Mouse (Mus musculus) stomach, embryonic 15.5 days (tissue): ENCODE data around the gene 1110004F10Rik. TPM values are rescaled to one million over a fixed set of nuclear protein-coding genes. Genes with fewer than 3 reads are reported as not detected.

Experiments
- ATAC-seq: fragments of 200-750 bp; cut with Nextera tagmentation; 2 replicates; pipeline ENCODE4 v1.8.0; 2017; ENCODE audit warnings: low read depth, moderate number of reproducible peaks, moderate TSS enrichment; ENCODE audit not compliant: insufficient read depth, low FRiP score
- H3K27ac ChIP-seq: fragments of 300-500 bp; sonication (generic); 2 replicates; pipeline ENCODE4 v1.5.1; 2015; ENCODE audit warnings: mild to moderate bottlenecking, inconsistent platforms
- H3K27me3 ChIP-seq: fragments of 300-500 bp; sonication (generic); replicated peaks from 2 replicates; pipeline ENCODE4 v1.6.1; 2015; ENCODE audit warnings: inconsistent platforms
- H3K36me3 ChIP-seq: fragments of 300-500 bp; sonication (generic); 2 replicates; pipeline ENCODE4 v1.6.1; 2015; ENCODE audit warnings: inconsistent platforms
- H3K4me1 ChIP-seq: fragments of 300-500 bp; sonication (generic); 2 replicates; pipeline ENCODE4 v1.6.1; 2015; ENCODE audit warnings: inconsistent platforms
- H3K4me2 ChIP-seq: fragments of 300-500 bp; sonication (generic); 2 replicates; pipeline ENCODE4 v1.6.1; 2015; ENCODE audit warnings: mild to moderate bottlenecking, inconsistent platforms
- H3K4me3 ChIP-seq: fragments of 300-500 bp; sonication (generic); replicated peaks from 2 replicates; pipeline ENCODE4 v1.5.1; 2015; ENCODE audit warnings: inconsistent platforms
- H3K9ac ChIP-seq: fragments of 300-500 bp; sonication (generic); 2 replicates; pipeline ENCODE4 v1.6.1; 2015; ENCODE audit warnings: inconsistent platforms
- H3K9me3 ChIP-seq: fragments of 300-500 bp; sonication (generic); 2 replicates; pipeline ENCODE4 v1.6.1; 2016; ENCODE audit warnings: inconsistent platforms
- WGBS: fragments of 180-500 bp; shearing (Covaris S2); methylation state at CpG from one replicate; pipeline ENCODE4 v1.1.7; 2015; 5-methylcytosine and 5-hydroxymethylcytosine counted together
- polyA plus RNA-seq: library from polyadenylated mRNA; unstranded; fragments of >200 nt; fragmentation: Nextera tagmentation; extraction: Ambion mirVana; gene quantifications from 2 replicates; pipeline ENCODE4 v1.2.1, GENCODE M21; 2015

The 1110004F10Rik gene
- 226 and 230 TPM in 2 replicates for polyA plus RNA-seq

DNA sequence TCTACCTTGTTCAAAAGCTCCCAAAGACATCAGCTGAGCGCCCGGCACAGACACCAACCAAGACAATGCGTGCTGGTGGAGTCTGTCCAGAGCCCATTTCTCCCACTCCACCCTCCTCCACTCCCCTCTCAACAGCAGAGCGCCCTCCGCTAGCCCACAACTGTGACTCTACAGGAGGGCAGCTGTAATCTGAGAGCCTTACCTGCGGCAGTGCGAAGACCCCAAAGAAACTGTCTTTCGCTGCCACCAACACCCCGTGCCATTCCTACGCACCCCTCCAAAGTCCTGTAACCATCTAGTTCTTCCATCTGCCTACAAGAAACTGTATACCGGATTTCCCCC is at the start of gene 1110004F10Rik:
1110004F10Rik (plus strand) TSS at position 202 of the 342 bp plus-strand sequence.
- Histone ChIP-seq H3K4me1 (peaks cover 12% of the 10 kb centered on the region), H3K4me3 (peak within 1 kb of the TSS; percentile 49), H3K9ac (peak within 1 kb of the TSS; percentile 16; the same call in 1 of the 2 replicates), H3K27ac (no peak within 1 kb of the TSS), H3K27me3 (peaks cover 29% of the 10 kb centered on the region), H3K36me3 (no peaks in the 10 kb centered on the region), H3K4me2 (peak within 1 kb of the TSS; percentile 97), H3K9me3 (no peaks in the 10 kb centered on the region)
- no peak; the same call in 1 of the 2 replicates for ATAC-seq
- 1% methylated on average over 11 of the region's 11 CpGs for WGBS

DNA sequence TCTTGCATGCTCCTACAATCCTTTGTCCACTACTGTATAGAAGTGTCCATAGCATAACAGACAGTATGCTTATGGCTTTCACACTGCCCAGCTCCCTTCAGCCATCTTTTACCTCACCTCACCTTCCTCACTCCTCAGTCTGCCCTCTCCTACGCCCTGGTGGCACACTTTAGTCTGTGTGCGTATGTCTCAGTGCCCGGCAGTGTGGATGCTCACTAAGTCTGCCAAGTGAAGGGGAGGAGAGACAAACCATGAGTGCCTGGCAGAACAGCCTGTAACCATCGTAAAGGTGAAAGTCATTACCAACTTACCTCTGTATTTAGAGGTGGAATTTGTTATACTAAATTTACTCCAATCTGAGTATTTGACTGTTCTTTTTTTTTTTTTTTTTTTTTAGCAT is 36.5 kb upstream of the 1110004F10Rik start:
- H3K4me3 ChIP-seq, result no peak overlapping the region
- no peaks in the 10 kb centered on the region for H3K4me1 ChIP-seq
- no peaks in the 10 kb centered on the region for H3K27me3 ChIP-seq
- no peaks in the 10 kb centered on the region for H3K9me3 ChIP-seq
- no peak for ATAC-seq
- H3K36me3 ChIP-seq, result no peaks in the 10 kb centered on the region
- H3K9ac ChIP-seq, result no peak overlapping the region
- no peak overlapping the region for H3K4me2 ChIP-seq
- 84% methylated on average over 4 of the region's 4 CpGs for WGBS
- H3K27ac ChIP-seq, result no peak overlapping the region

DNA sequence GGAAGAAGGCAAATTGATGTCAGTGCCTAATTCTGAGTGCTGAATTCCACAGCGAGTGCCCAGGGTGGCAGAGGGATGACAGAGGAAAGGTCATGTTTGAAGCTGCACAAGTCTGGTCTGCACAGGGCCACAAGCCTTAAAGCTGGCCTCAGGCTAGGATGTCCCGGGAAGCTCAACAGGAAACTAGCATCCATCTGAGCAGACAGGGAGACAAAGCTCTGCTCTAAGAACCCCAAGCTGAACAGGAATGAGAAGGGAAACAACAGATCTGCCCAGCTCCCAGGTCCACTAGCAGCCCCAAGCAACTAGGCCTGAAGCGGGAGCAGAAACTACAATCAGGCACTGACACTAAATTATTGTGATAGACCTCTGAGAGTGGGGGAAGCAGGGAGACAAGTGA is 9.2 kb upstream of the 1110004F10Rik start:
- Histone ChIP-seq H3K9me3 (no peaks in the 10 kb centered on the region), H3K36me3 (no peaks in the 10 kb centered on the region), H3K4me1 (peaks cover 16% of the 10 kb centered on the region; the same call in 1 of the 2 replicates), H3K4me2 (0 out of 2 replicates have a peak overlapping the region, but pooled peaks have one; percentile 98), H3K27me3 (peaks cover 7% of the 10 kb centered on the region), H3K4me3 (no peak overlapping the region), H3K27ac (no peak overlapping the region), H3K9ac (no peak overlapping the region)
- ATAC-seq, result no peak
- WGBS, result 71% methylated on average over 3 of the region's 3 CpGs

DNA sequence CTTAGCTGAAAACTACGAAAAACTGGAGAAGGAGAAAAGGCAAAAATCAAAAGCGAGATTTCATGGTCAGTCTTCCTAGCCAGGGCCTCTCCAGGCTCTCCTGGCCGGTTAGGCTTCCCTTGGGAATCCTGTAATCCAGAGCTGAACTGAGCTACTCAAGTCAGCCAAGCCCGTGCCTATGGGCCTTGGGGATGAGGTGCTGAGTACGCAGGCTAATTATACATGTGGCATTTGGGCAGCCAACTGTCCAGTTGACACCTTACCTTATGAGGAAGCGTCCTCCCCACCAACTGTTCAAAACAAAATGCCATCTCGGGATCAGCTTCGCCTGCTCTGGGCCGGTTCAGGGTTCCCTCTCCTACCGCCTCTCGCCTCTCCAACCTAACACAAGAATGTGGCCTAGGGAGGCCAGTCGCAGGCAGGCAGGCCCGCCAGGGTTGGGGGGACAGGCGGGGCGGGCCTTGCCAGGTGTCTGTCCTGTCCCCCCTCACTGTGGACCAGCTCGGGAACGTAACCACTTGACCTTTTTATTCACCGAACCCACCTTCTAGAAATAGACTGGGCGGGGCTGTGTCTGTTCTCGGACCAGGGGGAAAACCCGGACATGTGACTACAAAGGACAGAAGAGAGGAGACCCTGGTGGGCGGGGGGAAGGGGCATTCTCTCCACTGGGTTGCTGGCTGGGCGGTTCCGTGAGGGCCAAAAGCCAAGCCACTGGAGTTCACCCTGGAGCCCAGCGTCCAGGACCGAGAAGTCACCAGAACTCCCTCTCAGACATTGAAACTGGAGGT is 8.4 kb upstream of the 1110004F10Rik start:
- H3K4me1 ChIP-seq, result peaks cover 16% of the 10 kb centered on the region; the same call in 1 of the 2 replicates
- H3K9ac ChIP-seq, result 0 out of 2 replicates have a peak overlapping the region, but pooled peaks have one; percentile 68
- H3K36me3 ChIP-seq, result no peaks in the 10 kb centered on the region
- H3K4me2 ChIP-seq, result peak overlapping the region; percentile 98
- H3K9me3 ChIP-seq, result no peaks in the 10 kb centered on the region
- 30% methylated on average over 26 of the region's 26 CpGs for WGBS
- no peak for ATAC-seq
- peak overlapping the region; percentile 78; the same call in 1 of the 2 replicates for H3K27ac ChIP-seq
- peak overlapping the region; percentile 59 for H3K4me3 ChIP-seq
- H3K27me3 ChIP-seq, result peaks cover 11% of the 10 kb centered on the region

DNA sequence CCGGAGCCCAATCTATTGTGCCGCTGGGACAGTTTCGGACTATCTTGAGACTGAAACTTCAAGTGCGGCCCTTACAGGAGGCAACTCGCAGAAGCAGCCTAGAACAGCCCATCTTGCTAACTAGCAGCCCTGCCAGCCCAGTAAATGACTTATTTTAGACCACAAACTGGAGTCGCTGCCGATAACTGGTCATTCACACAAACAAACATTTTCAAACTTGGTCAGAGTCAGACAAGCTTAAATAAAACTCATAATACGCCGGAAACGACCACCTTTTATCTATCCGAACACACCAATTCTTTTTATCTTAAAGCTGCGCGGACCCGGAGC is 7.8 kb upstream of the 1110004F10Rik start:
- H3K4me2 ChIP-seq, result peak overlapping the region; percentile 98
- peak overlapping the region; percentile 68; the same call in 1 of the 2 replicates for H3K9ac ChIP-seq
- WGBS, result 2% methylated on average over 14 of the region's 14 CpGs
- peak overlapping the region; percentile 59 for H3K4me3 ChIP-seq
- H3K9me3 ChIP-seq, result no peaks in the 10 kb centered on the region
- no peaks in the 10 kb centered on the region for H3K36me3 ChIP-seq
- no peak for ATAC-seq
- H3K4me1 ChIP-seq, result peaks cover 16% of the 10 kb centered on the region; the same call in 1 of the 2 replicates
- peak overlapping the region; percentile 78; the same call in 1 of the 2 replicates for H3K27ac ChIP-seq
- H3K27me3 ChIP-seq, result peaks cover 16% of the 10 kb centered on the region

DNA sequence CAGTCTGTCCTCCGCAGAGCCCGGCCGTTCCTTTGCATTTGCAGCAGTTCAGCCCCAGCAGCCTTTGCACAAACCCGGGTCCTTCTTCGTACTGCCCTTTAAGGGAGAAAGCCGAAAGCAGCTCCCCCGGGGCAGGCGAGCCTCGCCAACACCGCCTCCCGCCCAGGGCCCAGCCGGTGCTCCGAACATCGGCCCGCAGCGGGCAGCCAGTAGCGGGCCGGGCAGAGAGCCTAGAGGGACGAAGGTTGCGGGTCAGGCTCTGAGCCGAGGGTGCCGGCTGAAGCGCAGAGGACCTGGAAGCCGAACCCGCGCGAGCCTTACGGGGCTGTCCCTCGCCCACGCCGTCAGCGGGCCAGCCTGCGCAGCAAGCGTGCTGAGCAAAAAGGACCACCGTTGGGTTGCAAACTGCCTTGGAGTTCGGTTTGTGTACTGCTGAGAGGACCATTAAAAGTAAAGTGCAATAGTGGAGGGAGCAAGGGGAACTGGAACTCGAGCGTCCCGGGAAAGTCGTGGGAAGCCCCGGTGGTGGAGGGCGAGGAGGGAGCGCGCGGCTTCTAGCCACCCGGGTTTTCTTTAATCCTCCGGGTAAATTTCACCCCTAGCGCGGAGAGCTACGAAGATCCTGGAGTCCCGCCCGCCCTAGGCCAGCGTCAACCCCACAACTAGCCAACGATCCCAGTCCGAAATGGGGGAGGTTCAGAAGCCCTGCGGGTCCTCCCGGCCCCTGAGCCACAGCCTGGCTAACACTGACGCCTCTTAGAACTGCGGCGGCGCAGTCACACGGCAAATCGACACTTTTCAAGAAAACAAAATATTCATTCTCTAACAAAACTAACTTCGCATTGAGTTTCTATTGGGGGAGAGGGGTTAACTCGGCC is 7.2 kb upstream of the 1110004F10Rik start:
- peaks cover 22% of the 10 kb centered on the region for H3K27me3 ChIP-seq
- under 1% methylated on average over 65 of the region's 65 CpGs for WGBS
- peak; percentile 48 for ATAC-seq

DNA sequence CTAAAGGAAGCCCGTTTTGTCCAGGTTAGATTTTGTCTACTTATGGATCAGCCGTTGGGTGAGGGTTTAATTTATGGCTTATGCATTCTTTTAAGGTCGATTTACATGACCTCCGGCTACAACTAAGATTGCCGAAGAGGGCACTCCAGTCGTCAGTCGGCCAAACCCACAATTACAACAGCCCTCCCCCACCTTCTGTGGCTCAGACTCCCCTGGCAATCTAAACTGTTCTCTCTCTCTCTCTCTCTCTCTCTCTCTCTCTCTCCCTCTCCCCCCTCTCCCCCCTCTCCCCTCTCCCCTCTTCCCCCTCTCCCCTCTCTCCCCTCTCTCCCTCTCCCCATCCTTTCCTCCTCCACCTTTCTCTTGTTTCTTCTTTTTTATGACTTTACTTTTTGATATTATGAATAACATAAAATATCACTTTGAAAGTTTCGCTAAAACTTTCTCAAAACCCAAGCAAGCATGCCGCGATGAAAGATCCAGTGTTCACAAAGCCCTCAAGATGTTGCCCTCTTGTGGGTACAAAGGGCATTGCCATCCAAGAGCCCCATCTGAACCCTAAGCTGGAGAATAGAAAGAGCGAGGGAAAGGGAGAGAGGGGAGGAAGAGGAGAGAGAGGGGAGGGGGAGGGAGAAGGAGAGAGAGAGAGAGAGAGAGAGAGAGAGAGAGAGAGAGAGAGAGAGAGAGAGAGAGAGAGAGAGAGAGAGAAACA is 6.4 kb upstream of the 1110004F10Rik start:
- H3K4me2 ChIP-seq, result peak overlapping the region; percentile 98
- ATAC-seq, result no peak
- under 1% methylated on average over 11 of the region's 11 CpGs for WGBS
- H3K9me3 ChIP-seq, result no peaks in the 10 kb centered on the region
- peak overlapping the region; percentile 78 for H3K27ac ChIP-seq
- peaks cover 16% of the 10 kb centered on the region; the same call in 1 of the 2 replicates for H3K4me1 ChIP-seq
- peak overlapping the region; percentile 63 for H3K4me3 ChIP-seq
- H3K27me3 ChIP-seq, result peaks cover 28% of the 10 kb centered on the region
- peak overlapping the region; percentile 68; the same call in 1 of the 2 replicates for H3K9ac ChIP-seq
- no peaks in the 10 kb centered on the region for H3K36me3 ChIP-seq

More for the DNA sequence above, 7.2 kb upstream of the 1110004F10Rik start:
- Histone ChIP-seq H3K4me3 (peak overlapping the region; percentile 59), H3K4me1 (peaks cover 16% of the 10 kb centered on the region; the same call in 1 of the 2 replicates), H3K4me2 (peak overlapping the region; percentile 98), H3K27ac (peak overlapping the region; percentile 78), H3K9me3 (no peaks in the 10 kb centered on the region), H3K9ac (peak overlapping the region; percentile 68), H3K36me3 (no peaks in the 10 kb centered on the region)

DNA sequence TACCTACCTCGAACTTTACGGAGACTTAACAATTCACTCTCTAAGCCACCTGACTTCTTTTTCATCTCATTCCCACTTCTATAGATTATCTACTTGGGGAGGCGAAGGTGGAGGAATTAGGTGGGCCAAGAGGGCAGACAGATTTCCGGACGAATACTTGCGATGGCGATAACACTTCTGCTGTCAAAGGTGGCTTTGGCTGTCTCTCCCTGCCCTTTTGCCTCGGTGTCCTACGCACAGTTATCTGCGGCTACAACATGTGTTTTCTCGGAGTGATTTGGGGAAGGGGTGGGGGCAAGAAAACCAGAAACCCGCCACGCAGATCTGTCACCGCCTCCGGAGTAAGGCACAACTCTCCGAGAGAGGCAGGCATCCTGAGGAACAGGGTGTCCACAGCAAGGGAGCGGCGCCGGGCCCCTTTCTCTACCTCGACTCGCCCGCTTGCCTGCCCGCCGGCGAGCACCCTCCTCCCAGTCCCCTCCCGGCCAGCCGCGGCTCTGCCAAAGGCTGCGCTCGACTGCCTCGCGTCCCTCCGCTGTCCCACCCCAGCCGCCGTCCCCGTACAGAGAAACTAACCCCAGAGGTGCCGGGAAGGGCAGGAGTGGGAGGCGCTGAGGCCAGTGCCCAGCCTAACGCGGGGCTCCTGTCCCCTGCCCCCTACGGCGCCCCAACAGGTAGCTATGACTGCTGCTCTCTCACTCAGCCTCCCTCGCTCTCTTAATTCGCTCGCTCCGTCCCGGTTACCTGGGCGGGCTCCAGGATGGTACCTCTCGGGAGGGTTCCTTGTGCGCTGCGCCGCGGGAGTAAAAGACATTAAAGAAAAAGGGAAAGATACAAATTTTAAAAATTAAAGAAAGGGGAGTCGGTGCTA is 5.6 kb upstream of the 1110004F10Rik start:
- Histone ChIP-seq H3K4me1 (peaks cover 19% of the 10 kb centered on the region; the same call in 1 of the 2 replicates), H3K4me2 (peak overlapping the region; percentile 98), H3K27me3 (peaks cover 28% of the 10 kb centered on the region)

DNA sequence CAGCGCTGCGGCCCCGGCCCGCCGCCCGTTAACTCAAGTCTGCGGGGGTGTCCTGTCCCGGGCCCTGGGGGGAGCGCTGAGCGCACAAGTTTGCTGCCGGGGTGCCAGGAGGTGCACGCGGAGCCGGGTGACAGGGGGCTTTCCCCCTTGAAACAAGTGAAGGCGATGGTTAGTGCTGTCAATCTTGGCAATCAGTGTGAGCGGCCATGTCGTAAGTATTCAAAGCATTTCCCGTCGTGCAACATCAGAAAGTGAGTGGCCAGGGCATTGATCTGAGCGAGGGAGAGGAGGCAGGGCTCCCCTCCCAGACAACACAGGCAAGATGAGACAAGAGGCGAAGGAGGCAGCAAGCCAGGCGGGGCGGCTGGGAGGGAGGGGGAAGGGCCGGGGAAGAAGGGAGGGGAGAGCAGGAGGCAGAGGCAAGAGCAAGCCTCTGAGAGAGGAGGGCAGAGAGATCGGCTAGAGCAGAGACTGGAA is 4.9 kb upstream of the 1110004F10Rik start:
- H3K27me3 ChIP-seq, result peaks cover 34% of the 10 kb centered on the region
- H3K9me3 ChIP-seq, result no peaks in the 10 kb centered on the region
- H3K9ac ChIP-seq, result peak overlapping the region; percentile 48
- under 1% methylated on average over 25 of the region's 25 CpGs for WGBS
- H3K36me3 ChIP-seq, result no peaks in the 10 kb centered on the region
- ATAC-seq, result peak; percentile 15; the same call in 1 of the 2 replicates
- peaks cover 23% of the 10 kb centered on the region for H3K4me1 ChIP-seq
- peak overlapping the region; percentile 98 for H3K4me2 ChIP-seq
- H3K27ac ChIP-seq, result peak overlapping the region; percentile 77
- peak overlapping the region; percentile 63 for H3K4me3 ChIP-seq

More for the DNA sequence above, 5.6 kb upstream of the 1110004F10Rik start:
- WGBS, result under 1% methylated on average over 53 of the region's 54 CpGs
- ATAC-seq, result peak; percentile 15; the same call in 1 of the 2 replicates
- Histone ChIP-seq H3K36me3 (no peaks in the 10 kb centered on the region), H3K4me3 (peak overlapping the region; percentile 63), H3K9me3 (no peaks in the 10 kb centered on the region), H3K9ac (peak overlapping the region; percentile 48), H3K27ac (peak overlapping the region; percentile 77)

DNA sequence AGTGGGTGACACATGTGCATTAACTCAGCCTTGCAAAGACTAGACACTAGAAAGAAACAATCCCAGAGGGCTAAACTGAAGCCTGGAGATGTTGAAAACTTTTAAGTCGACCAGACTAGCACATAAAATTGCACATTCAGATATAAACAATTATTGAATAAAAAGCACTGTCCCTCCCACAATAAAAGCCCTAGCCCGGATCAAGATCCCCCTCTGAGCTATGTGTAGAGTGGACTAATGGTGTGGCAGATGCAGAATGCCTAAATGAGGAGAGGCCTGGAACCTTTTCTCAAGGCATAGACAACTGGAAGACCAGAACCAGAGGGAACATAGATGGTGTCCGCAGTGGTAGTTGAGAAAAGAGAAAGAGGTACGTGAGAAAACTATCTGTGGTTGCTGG is 3.7 kb upstream of the 1110004F10Rik start:
- Histone ChIP-seq H3K9me3 (no peaks in the 10 kb centered on the region), H3K4me3 (no peak overlapping the region), H3K36me3 (no peaks in the 10 kb centered on the region), H3K4me2 (no peak overlapping the region), H3K27me3 (peaks cover 34% of the 10 kb centered on the region), H3K9ac (no peak overlapping the region), H3K27ac (no peak overlapping the region), H3K4me1 (peaks cover 22% of the 10 kb centered on the region)
- 70% methylated on average over 4 of the region's 4 CpGs for WGBS
- ATAC-seq, result no peak
